8 mouse cellular contexts compared by ENCODE assay signal in genomic region chr13:68998558-68998917, GRCm38 (mm10). TPM values are rescaled to one million over a fixed set of nuclear protein-coding genes. Genes with fewer than 3 reads are reported as not detected.
DNase-seq lines count a peak whose midpoint lies in the region; ATAC-seq and TF ChIP-seq lines count a peak whose summit lies in the region.

No protein-coding gene starts in this region.

- no peaks in the 10 kb centered on the region for H3K4me1 ChIP-seq in kidney, postnatal 0 days (replicated peaks; ENCODE audit: insufficient read depth, low read length)
- no peaks in the 10 kb centered on the region; the same call in 1 of the 2 replicates for H3K4me1 ChIP-seq in embryonic facial prominence, embryonic 11.5 days (ENCODE audit: control insufficient read depth, insufficient read depth, low read length)
- peaks cover 32% of the 10 kb centered on the region for H3K4me1 ChIP-seq in hindbrain, embryonic 13.5 days (replicated peaks)
- peaks cover 21% of the 10 kb centered on the region for H3K4me1 ChIP-seq in stomach, embryonic 16.5 days (ENCODE audit: control insufficient read depth, insufficient read depth, low read length)

- peak overlapping the region; percentile 93 for H3K4me2 ChIP-seq in kidney, postnatal 0 days (ENCODE audit: low read length)
- H3K4me2 ChIP-seq in embryonic facial prominence, embryonic 11.5 days (ENCODE audit: low read depth, low read length) = peak overlapping the region; percentile 96
- peak overlapping the region; percentile 95 for H3K4me2 ChIP-seq in hindbrain, embryonic 13.5 days
- H3K4me2 ChIP-seq in stomach, embryonic 16.5 days (ENCODE audit: low read depth, low read length) = peak overlapping the region; percentile 95

- WGBS in kidney, postnatal 0 days = under 1% methylated on average over 17 of the region's 17 CpGs
- under 1% methylated on average over 17 of the region's 17 CpGs for WGBS in embryonic facial prominence, embryonic 11.5 days
- WGBS in hindbrain, embryonic 13.5 days = under 1% methylated on average over 17 of the region's 17 CpGs
- under 1% methylated on average over 17 of the region's 17 CpGs for WGBS in stomach, embryonic 16.5 days

- peak; percentile 6; the same call in 1 of the 2 replicates for ATAC-seq in kidney, postnatal 0 days (replicated peaks; ENCODE audit: low FRiP score, low read depth)
- ATAC-seq in embryonic facial prominence, embryonic 11.5 days (replicated peaks; ENCODE audit: insufficient number of reproducible peaks, low FRiP score, low TSS enrichment, low read depth) = no peak; the same call in 1 of the 2 replicates
- ATAC-seq in hindbrain, embryonic 13.5 days (ENCODE audit: low FRiP score) = no peak; the same call in 1 of the 2 replicates
- peak; percentile 6; the same call in 1 of the 2 replicates for ATAC-seq in stomach, embryonic 16.5 days (ENCODE audit: insufficient read depth, low FRiP score)

- H3K27me3 ChIP-seq in kidney, postnatal 0 days (ENCODE audit: insufficient read depth, low read length) = 0 out of 2 replicates have a peak, but pooled peaks cover 4% of the 10 kb centered on the region
- peaks cover 5% of the 10 kb centered on the region; the same call in 1 of the 2 replicates for H3K27me3 ChIP-seq in embryonic facial prominence, embryonic 11.5 days (ENCODE audit: control insufficient read depth, insufficient read depth, low read length)
- peaks cover 19% of the 10 kb centered on the region for H3K27me3 ChIP-seq in hindbrain, embryonic 13.5 days
- H3K27me3 ChIP-seq in stomach, embryonic 16.5 days (ENCODE audit: control insufficient read depth, insufficient read depth, low read length) = no peaks in the 10 kb centered on the region

- TF ChIP-seq CTCF in kidney, postnatal 0 days (IDR thresholded peaks at IDR 0.05; ENCODE audit: low read depth) = no peak

- 0 out of 2 replicates have a peak overlapping the region, but pooled peaks have one; percentile 36 for H3K27ac ChIP-seq in kidney, postnatal 0 days
- H3K27ac ChIP-seq in embryonic facial prominence, embryonic 11.5 days (replicated peaks; ENCODE audit: low read depth, low read length) = no peak overlapping the region
- H3K27ac ChIP-seq in hindbrain, embryonic 13.5 days = peak overlapping the region; percentile 64
- H3K27ac ChIP-seq in stomach, embryonic 16.5 days (ENCODE audit: low read length) = no peak overlapping the region; the same call in 1 of the 2 replicates

- H3K9ac ChIP-seq in kidney, postnatal 0 days (ENCODE audit: low read depth, low read length) = peak overlapping the region; percentile 63
- H3K9ac ChIP-seq in embryonic facial prominence, embryonic 11.5 days (replicated peaks; ENCODE audit: low read length) = peak overlapping the region; percentile 64
- H3K9ac ChIP-seq in hindbrain, embryonic 13.5 days = peak overlapping the region; percentile 83
- peak overlapping the region; percentile 76 for H3K9ac ChIP-seq in stomach, embryonic 16.5 days (ENCODE audit: low read length)

- DNase-seq in kidney, postnatal 0 days (ENCODE audit: low spot score) = peak; percentile 44
- DNase-seq in kidney, postnatal 14 days = no peak
- peak; percentile 17 for DNase-seq in embryonic facial prominence, embryonic 11.5 days (ENCODE audit: low spot score)
- peak; percentile 31 for DNase-seq in lung, postnatal 10 days
- DNase-seq in ovary, postnatal 36 days (ENCODE audit: low spot score) = no peak
- no peak for DNase-seq in gastrocnemius, adult 8-10 months (ENCODE audit: low spot score in 2 of 2)

- no peaks in the 10 kb centered on the region for H3K36me3 ChIP-seq in kidney, postnatal 0 days (ENCODE audit: insufficient read depth, low read length)
- H3K36me3 ChIP-seq in embryonic facial prominence, embryonic 11.5 days (replicated peaks; ENCODE audit: control insufficient read depth, insufficient read depth, low read depth, low read length) = no peaks in the 10 kb centered on the region
- H3K36me3 ChIP-seq in hindbrain, embryonic 13.5 days = no peaks in the 10 kb centered on the region
- H3K36me3 ChIP-seq in stomach, embryonic 16.5 days (ENCODE audit: control insufficient read depth, insufficient read depth, low read length) = no peaks in the 10 kb centered on the region

- no peaks in the 10 kb centered on the region for H3K9me3 ChIP-seq in kidney, postnatal 0 days (replicated peaks; ENCODE audit: low read length)
- no peaks in the 10 kb centered on the region for H3K9me3 ChIP-seq in embryonic facial prominence, embryonic 11.5 days (replicated peaks; ENCODE audit: control insufficient read depth, low read length)
- H3K9me3 ChIP-seq in hindbrain, embryonic 13.5 days = no peaks in the 10 kb centered on the region
- no peaks in the 10 kb centered on the region for H3K9me3 ChIP-seq in stomach, embryonic 16.5 days (replicated peaks; ENCODE audit: control insufficient read depth, low read length)

- H3K4me3 ChIP-seq in kidney, postnatal 0 days (replicated peaks; ENCODE audit: low read depth, low read length) = peak overlapping the region; percentile 58
- H3K4me3 ChIP-seq in embryonic facial prominence, embryonic 11.5 days (ENCODE audit: low read depth, low read length) = peak overlapping the region; percentile 58
- peak overlapping the region; percentile 65 for H3K4me3 ChIP-seq in hindbrain, embryonic 13.5 days
- peak overlapping the region; percentile 56 for H3K4me3 ChIP-seq in stomach, embryonic 16.5 days (replicated peaks; ENCODE audit: low read length)

RNA-seq across cellular contexts. Expression of gene Adcy2, which starts 0.8 kb away (rescaled TPM):
- 3.4 and 4.0 TPM in 2 replicates for polyA plus RNA-seq in kidney, postnatal 0 days (2015; fragmentation: Nextera tagmentation; extraction: Ambion mirVana)
- polyA plus RNA-seq in embryonic facial prominence, embryonic 11.5 days (2014; fragmentation: Nextera tagmentation; extraction: Ambion mirVana) = 2.1 TPM in 2 replicates
- polyA plus RNA-seq in hindbrain, embryonic 13.5 days (2015; fragmentation: Nextera tagmentation; extraction: Ambion mirVana) = 4.9 TPM in 2 replicates
- polyA plus RNA-seq in stomach, embryonic 16.5 days (2015; fragmentation: Nextera tagmentation; extraction: Ambion mirVana) = 0.99 and 1.6 TPM in 2 replicates
- 10 to 100 TPM; 42.3 to 48.5 (median 46.4) TPM for total RNA-seq in gastrocnemius, adult 8-10 months (2022)

Comparison
In these comparisons a context has a peak if more than half of its experiments do, and no peak if none do; other contexts are left out.
1. DNase-seq: peak in kidney, postnatal 0 days (single experiment), embryonic facial prominence, embryonic 11.5 days (single experiment) and lung, postnatal 10 days (single experiment); none in kidney, postnatal 14 days (single experiment), ovary, postnatal 36 days (single experiment) and gastrocnemius, adult 8-10 months (0 of 2).
2. ATAC-seq: peak in kidney, postnatal 0 days (single experiment) and stomach, embryonic 16.5 days (single experiment); none in embryonic facial prominence, embryonic 11.5 days (single experiment) and hindbrain, embryonic 13.5 days (single experiment).
3. H3K27ac ChIP-seq: peak in kidney, postnatal 0 days (single experiment) and hindbrain, embryonic 13.5 days (single experiment); none in embryonic facial prominence, embryonic 11.5 days (single experiment) and stomach, embryonic 16.5 days (single experiment).
4. Peak in every context shown above with its lines, with median percentiles within 50 percentile points of each other: H3K4me2 ChIP-seq, H3K4me3 ChIP-seq and H3K9ac ChIP-seq.